Mouse (Mus musculus) stomach, embryonic 16.5 days (tissue): ENCODE data around the gene Syne1. TPM values are rescaled to one million over a fixed set of nuclear protein-coding genes. Genes with fewer than 3 reads are reported as not detected.

ENCODE experiments used
- ATAC-seq: fragments of 200-750 bp; cut with Nextera tagmentation; 2 replicates; pipeline ENCODE4 v1.8.0; 2017; ENCODE audit warnings: moderate number of reproducible peaks, moderate TSS enrichment; ENCODE audit not compliant: insufficient read depth, low FRiP score
- H3K27ac ChIP-seq: fragments of 300-500 bp; sonication (generic); 2 replicates; pipeline ENCODE4 v1.5.1; 2014; ENCODE audit warnings: low read length
- H3K27me3 ChIP-seq: fragments of 300-500 bp; sonication (generic); 2 replicates; pipeline ENCODE4 v1.6.1; 2014; ENCODE audit warnings: low read length, control low read depth, mixed read lengths; ENCODE audit not compliant: control insufficient read depth, insufficient read depth
- H3K36me3 ChIP-seq: fragments of 300-500 bp; sonication (generic); 2 replicates; pipeline ENCODE4 v1.6.1; 2014; ENCODE audit warnings: low read length; ENCODE audit not compliant: control insufficient read depth, insufficient read depth
- H3K4me1 ChIP-seq: fragments of 300-500 bp; sonication (generic); 2 replicates; pipeline ENCODE4 v1.6.1; 2014; ENCODE audit warnings: low read length, control low read depth, mixed read lengths; ENCODE audit not compliant: control insufficient read depth, insufficient read depth
- H3K4me2 ChIP-seq: fragments of 300-500 bp; sonication (generic); 2 replicates; pipeline ENCODE4 v1.6.1; 2014; ENCODE audit warnings: low read depth, low read length, mixed read lengths
- H3K4me3 ChIP-seq: fragments of 300-500 bp; sonication (generic); replicated peaks from 2 replicates; pipeline ENCODE4 v1.5.1; 2014; ENCODE audit warnings: mild to moderate bottlenecking, low read length
- H3K9ac ChIP-seq: fragments of 300-500 bp; sonication (generic); 2 replicates; pipeline ENCODE4 v1.6.1; 2014; ENCODE audit warnings: low read length
- H3K9me3 ChIP-seq: fragments of 300-500 bp; sonication (generic); replicated peaks from 2 replicates; pipeline ENCODE4 v1.6.1; 2016; ENCODE audit warnings: low read length, control low read depth; ENCODE audit not compliant: control insufficient read depth
- WGBS: fragments of 180-500 bp; shearing (Covaris S2); extraction: QIAGEN DNeasy Blood & Tissue Kit; methylation state at CpG from one replicate; pipeline ENCODE4 v1.1.7; 2014; 5-methylcytosine and 5-hydroxymethylcytosine counted together
- polyA plus RNA-seq: library from polyadenylated mRNA; unstranded; fragments of >200 nt; fragmentation: Nextera tagmentation; extraction: Ambion mirVana; gene quantifications from 2 replicates; pipeline ENCODE4 v1.2.1, GENCODE M21; 2015

Gene Syne1
- polyA plus RNA-seq, 1 experiment from 2014 or later: 9.4 TPM

DNA sequence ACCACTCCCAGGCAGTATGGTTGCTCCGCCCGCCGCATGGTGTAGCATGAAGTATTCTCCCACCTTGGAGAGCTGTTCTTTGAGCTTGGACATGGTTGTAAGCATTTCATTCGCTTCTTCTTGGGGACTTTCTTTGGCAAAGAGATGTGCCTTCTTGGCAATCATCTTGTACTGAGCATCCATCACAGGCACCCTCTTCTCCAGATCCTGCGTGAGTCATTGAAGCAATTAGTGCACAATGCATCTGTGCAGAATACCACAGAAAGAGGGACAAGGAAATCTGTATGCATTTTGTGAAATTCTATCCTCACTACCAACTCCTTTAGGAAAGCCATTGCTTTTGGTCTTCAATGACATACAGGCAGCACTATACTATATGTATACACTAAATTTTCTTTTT, 194.7 kb downstream of the Syne1 start:
- 81% methylated on average over 5 of the region's 5 CpGs for WGBS
- H3K9ac ChIP-seq: no peak overlapping the region
- H3K4me2 ChIP-seq: no peak overlapping the region
- H3K27me3 ChIP-seq: no peaks in the 10 kb centered on the region
- H3K4me1 ChIP-seq: no peaks in the 10 kb centered on the region
- ATAC-seq: no peak
- H3K4me3 ChIP-seq: no peak overlapping the region
- no peaks in the 10 kb centered on the region for H3K36me3 ChIP-seq
- H3K27ac ChIP-seq: no peak overlapping the region
- H3K9me3 ChIP-seq: no peaks in the 10 kb centered on the region

GRCm38 (mm10) chr10:5353390-5353789, 197.9 kb downstream of the Syne1 start:
- Histone ChIP-seq H3K27ac (no peak overlapping the region), H3K9ac (no peak overlapping the region), H3K4me2 (no peak overlapping the region), H3K4me1 (no peaks in the 10 kb centered on the region), H3K27me3 (no peaks in the 10 kb centered on the region), H3K36me3 (no peaks in the 10 kb centered on the region), H3K9me3 (no peaks in the 10 kb centered on the region), H3K4me3 (no peak overlapping the region)
- no peak for ATAC-seq
- WGBS: 83% methylated on average over 1 of the region's 1 CpGs

DNA sequence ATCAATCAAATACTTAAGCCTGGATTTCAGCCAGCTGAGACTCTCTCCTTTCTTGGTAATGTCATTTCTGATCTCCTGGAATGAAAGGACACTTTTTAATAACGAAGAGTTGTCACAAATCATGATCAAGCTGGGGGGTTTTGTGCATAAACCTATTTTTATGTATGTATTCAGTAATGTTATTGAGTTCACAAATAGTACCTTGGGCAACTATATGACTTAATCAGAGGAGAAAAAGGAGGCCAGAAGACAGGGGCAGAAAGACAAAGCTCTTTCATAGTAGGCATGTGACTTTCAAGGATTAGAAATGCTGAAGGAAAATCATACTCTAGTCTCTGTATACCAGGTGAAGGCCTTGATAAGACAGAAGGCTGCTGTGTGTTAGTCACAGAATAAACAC, 204.4 kb downstream of the Syne1 start:
- no peak overlapping the region for H3K4me3 ChIP-seq
- WGBS: 48% methylated on average over 1 of the region's 1 CpGs
- no peaks in the 10 kb centered on the region for H3K4me1 ChIP-seq
- no peak for ATAC-seq
- H3K9me3 ChIP-seq: no peaks in the 10 kb centered on the region
- H3K27me3 ChIP-seq: no peaks in the 10 kb centered on the region
- H3K4me2 ChIP-seq: no peak overlapping the region
- H3K9ac ChIP-seq: no peak overlapping the region
- no peaks in the 10 kb centered on the region for H3K36me3 ChIP-seq
- no peak overlapping the region for H3K27ac ChIP-seq

GRCm38 (mm10) chr10:5343211-5343610, 208.1 kb downstream of the Syne1 start:
- Histone ChIP-seq H3K4me1 (no peaks in the 10 kb centered on the region), H3K36me3 (no peaks in the 10 kb centered on the region), H3K27ac (no peak overlapping the region), H3K4me3 (no peak overlapping the region), H3K9ac (no peak overlapping the region), H3K27me3 (no peaks in the 10 kb centered on the region), H3K9me3 (no peaks in the 10 kb centered on the region), H3K4me2 (no peak overlapping the region)
- WGBS: 74% methylated on average over 4 of the region's 4 CpGs
- ATAC-seq: no peak

DNA sequence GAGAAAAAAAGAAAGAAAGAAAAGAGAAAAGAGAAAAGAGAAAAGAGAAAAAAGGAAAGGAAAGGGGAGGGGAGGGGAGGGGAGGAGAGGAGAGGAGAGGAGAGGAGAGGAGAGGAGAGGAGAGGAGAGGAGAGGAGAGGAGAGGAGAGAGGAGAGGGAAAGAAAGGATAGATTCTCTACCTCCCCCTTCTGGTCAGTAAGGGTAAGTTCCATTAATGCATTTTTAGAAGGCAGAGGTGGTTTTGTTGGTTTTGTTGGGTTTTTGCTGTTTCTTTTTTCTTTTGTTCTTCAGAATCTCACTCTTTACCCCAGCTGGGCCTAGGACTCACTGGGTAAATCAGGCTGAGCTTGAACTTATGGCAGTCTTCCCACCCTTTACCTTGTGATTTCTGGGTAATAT, 214.9 kb downstream of the Syne1 start:
- Histone ChIP-seq H3K4me2 (no peak overlapping the region), H3K36me3 (no peaks in the 10 kb centered on the region), H3K27ac (no peak overlapping the region), H3K4me3 (no peak overlapping the region), H3K27me3 (no peaks in the 10 kb centered on the region), H3K9ac (no peak overlapping the region), H3K4me1 (no peaks in the 10 kb centered on the region), H3K9me3 (no peaks in the 10 kb centered on the region)
- ATAC-seq: no peak

- 89% methylated on average over 5 of the region's 5 CpGs for WGBS
- Histone ChIP-seq H3K36me3 (no peaks in the 10 kb centered on the region), H3K9me3 (no peaks in the 10 kb centered on the region), H3K27ac (no peak overlapping the region), H3K9ac (no peak overlapping the region), H3K4me1 (no peaks in the 10 kb centered on the region), H3K4me2 (no peak overlapping the region), H3K4me3 (no peak overlapping the region), H3K27me3 (no peaks in the 10 kb centered on the region)
- no peak for ATAC-seq
Measured at GRCm38 (mm10) chr10:5332801-5333200, 218.5 kb downstream of the Syne1 start.

DNA sequence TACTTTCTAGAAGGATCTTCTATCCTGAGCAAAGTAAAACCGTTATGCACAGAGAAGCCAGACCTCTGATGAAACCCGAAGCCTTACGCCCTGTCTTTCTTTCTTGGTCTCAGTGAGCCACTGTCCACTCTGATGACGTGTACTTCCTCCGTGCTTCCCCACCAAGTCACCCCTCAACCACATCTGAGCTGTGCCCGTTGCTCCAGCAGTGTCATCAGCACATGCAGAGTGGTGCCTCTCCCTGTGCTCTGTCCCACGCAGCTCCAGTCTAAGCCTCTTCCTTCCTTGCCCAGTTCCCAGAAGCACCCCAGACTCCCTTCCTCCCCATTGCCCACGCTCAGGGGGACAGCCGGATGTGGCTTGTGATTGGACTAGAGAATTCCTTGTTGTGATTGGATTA, 224.6 kb downstream of the Syne1 start:
- Histone ChIP-seq H3K36me3 (no peaks in the 10 kb centered on the region), H3K4me2 (no peak overlapping the region), H3K9ac (no peak overlapping the region), H3K27ac (no peak overlapping the region), H3K4me1 (no peaks in the 10 kb centered on the region), H3K27me3 (no peaks in the 10 kb centered on the region), H3K4me3 (no peak overlapping the region), H3K9me3 (no peaks in the 10 kb centered on the region)
- WGBS: 68% methylated on average over 9 of the region's 9 CpGs
- no peak for ATAC-seq

GRCm38 (mm10) chr10:5323741-5324395, 227.4 kb downstream of the Syne1 start:
- Histone ChIP-seq H3K9me3 (no peaks in the 10 kb centered on the region), H3K4me1 (no peaks in the 10 kb centered on the region), H3K9ac (no peak overlapping the region), H3K4me2 (no peak overlapping the region), H3K4me3 (no peak overlapping the region), H3K27ac (no peak overlapping the region), H3K36me3 (no peaks in the 10 kb centered on the region), H3K27me3 (no peaks in the 10 kb centered on the region)
- WGBS: 85% methylated on average over 11 of the region's 11 CpGs
- no peak for ATAC-seq

GRCm38 (mm10) chr10:5322562-5322961, 228.7 kb downstream of the Syne1 start:
- 30% methylated on average over 7 of the region's 7 CpGs for WGBS
- no peaks in the 10 kb centered on the region for H3K36me3 ChIP-seq

More at GRCm38 (mm10) chr10:5322562-5322961, 228.7 kb downstream of the Syne1 start:
- H3K4me1 ChIP-seq: no peaks in the 10 kb centered on the region
- H3K4me3 ChIP-seq: no peak overlapping the region
- no peaks in the 10 kb centered on the region for H3K9me3 ChIP-seq
- no peak for ATAC-seq
- H3K9ac ChIP-seq: no peak overlapping the region
- H3K4me2 ChIP-seq: no peak overlapping the region
- no peak overlapping the region for H3K27ac ChIP-seq
- H3K27me3 ChIP-seq: no peaks in the 10 kb centered on the region
